Mouse (Mus musculus) cerebellum, adult 2 months (tissue): ENCODE results near the gene Adcy2. TPM values are rescaled to one million over a fixed set of nuclear protein-coding genes. Genes with fewer than 3 reads are reported as not detected.

Experiments
- DNase-seq, 2 experiments: peaks; one replicate each; pipeline ENCODE4 v3.0.0; 2021
- H3K27ac ChIP-seq: fragments of 200-500 bp; 2 replicates; pipeline ENCODE4 v1.5.1; 2012; ENCODE audit warnings: low read length, control low read depth, inconsistent platforms; ENCODE audit not compliant: insufficient read depth
- H3K27me3 ChIP-seq: fragments of 200-500 bp; 2 replicates; pipeline ENCODE4 v1.6.1; 2012; ENCODE audit warnings: inconsistent platforms, mild to moderate bottlenecking, low read length, moderate library complexity; ENCODE audit not compliant: control insufficient read depth, insufficient read depth
- H3K4me1 ChIP-seq: fragments of 200-500 bp; 2 replicates; pipeline ENCODE4 v1.6.1; 2011; ENCODE audit warnings: low read length; ENCODE audit not compliant: control insufficient read depth, insufficient read depth
- H3K4me3 ChIP-seq: fragments of 200-500 bp; replicated peaks from 2 replicates; pipeline ENCODE3; 2011; ENCODE audit warnings: mild to moderate bottlenecking, low read depth, low read length, control low read depth; ENCODE audit not compliant: insufficient read depth
- CTCF ChIP-seq: fragments of 200-500 bp; IDR thresholded peaks from 2 replicates; pipeline ENCODE4 v1.5.1; 2011; ENCODE audit warnings: low read depth, mild to moderate bottlenecking, control low read depth, low read length, moderate library complexity, borderline replicate concordance; ENCODE audit not compliant: insufficient read depth
- POLR2A ChIP-seq: fragments of 200-500 bp; IDR thresholded peaks from 2 replicates; pipeline ENCODE4 v1.6.1; 2011; ENCODE audit warnings: low read length, control low read depth, borderline replicate concordance; ENCODE audit not compliant: insufficient read depth
- WGBS: fragments of 180-500 bp; shearing (Covaris S2); methylation state at CpG from one replicate; pipeline ENCODE4 v1.1.7; 2018; 5-methylcytosine and 5-hydroxymethylcytosine counted together
- polyA plus RNA-seq: library from polyadenylated mRNA; depleted of rRNA; stranded (reverse); fragments of >200 nt; gene quantifications from 2 replicates; pipeline ENCODE4 v1.2.3, GENCODE M21; 2012

The Adcy2 gene
- polyA plus RNA-seq, 1 experiment, result 35.5 TPM

- Histone ChIP-seq H3K4me1 (no peaks in the 10 kb centered on the region), H3K27ac (no peak overlapping the region), H3K4me3 (no peak overlapping the region), H3K27me3 (no peaks in the 10 kb centered on the region)
- TF ChIP-seq POLR2A (no peak), CTCF (no peak)
- WGBS, result 81% methylated on average over 8 of the region's 8 CpGs
- no peak for DNase-seq
Observed at GRCm38 (mm10) chr13:68765896-68766578, 233.3 kb downstream of the Adcy2 start.

- TF ChIP-seq POLR2A, result no peak
- TF ChIP-seq CTCF, result no peak
- DNase-seq, result no peak
- Histone ChIP-seq H3K4me1 (no peaks in the 10 kb centered on the region), H3K4me3 (no peak overlapping the region), H3K27ac (no peak overlapping the region), H3K27me3 (no peaks in the 10 kb centered on the region)
- 93% methylated on average over 3 of the region's 3 CpGs for WGBS
Observed at GRCm38 (mm10) chr13:68764614-68765013, 234.7 kb downstream of the Adcy2 start.

- Histone ChIP-seq H3K4me3 (no peak overlapping the region), H3K27ac (no peak overlapping the region), H3K27me3 (no peaks in the 10 kb centered on the region), H3K4me1 (no peaks in the 10 kb centered on the region)
- DNase-seq, result no peak
- 32% methylated on average over 9 of the region's 9 CpGs for WGBS
- TF ChIP-seq POLR2A, result no peak
- TF ChIP-seq CTCF, result no peak
Observed at GRCm38 (mm10) chr13:68749801-68750200, 249.5 kb downstream of the Adcy2 start.

- TF ChIP-seq POLR2A, result no peak
- TF ChIP-seq CTCF, result no peak
- Histone ChIP-seq H3K27me3 (no peaks in the 10 kb centered on the region), H3K4me1 (no peaks in the 10 kb centered on the region), H3K27ac (no peak overlapping the region), H3K4me3 (no peak overlapping the region)
- WGBS, result 94% methylated on average over 2 of the region's 2 CpGs
- no peak for DNase-seq
Observed at GRCm38 (mm10) chr13:68749370-68749769, 250.0 kb downstream of the Adcy2 start.

GRCm38 (mm10) chr13:68745426-68745825 is 253.9 kb downstream of the Adcy2 start:
- H3K4me1 ChIP-seq, result no peaks in the 10 kb centered on the region
- TF ChIP-seq CTCF (no peak), POLR2A (no peak)
- 81% methylated on average over 5 of the region's 5 CpGs for WGBS
- no peak for DNase-seq
- no peaks in the 10 kb centered on the region for H3K27me3 ChIP-seq
- no peak overlapping the region for H3K27ac ChIP-seq
- H3K4me3 ChIP-seq, result no peak overlapping the region

GRCm38 (mm10) chr13:68712661-68713060 is 286.7 kb downstream of the Adcy2 start:
- H3K27ac ChIP-seq, result no peak overlapping the region
- H3K4me1 ChIP-seq, result no peaks in the 10 kb centered on the region
- no peak overlapping the region for H3K4me3 ChIP-seq
- no peak for DNase-seq
- H3K27me3 ChIP-seq, result no peaks in the 10 kb centered on the region
- TF ChIP-seq POLR2A (no peak), CTCF (no peak)

- DNase-seq, result peak; percentile 42 to 60
- Histone ChIP-seq H3K27ac (no peak overlapping the region), H3K4me3 (no peak overlapping the region), H3K4me1 (peaks cover 6% of the 10 kb centered on the region; the same call in 1 of the 2 replicates), H3K27me3 (no peaks in the 10 kb centered on the region)
- no peak for TF ChIP-seq CTCF
- no peak for TF ChIP-seq POLR2A
- WGBS, result 5% methylated on average over 6 of the region's 6 CpGs
Observed at GRCm38 (mm10) chr13:68707296-68707747, 292.0 kb downstream of the Adcy2 start.

GRCm38 (mm10) chr13:68684919-68685318 is 314.4 kb downstream of the Adcy2 start:
- H3K27me3 ChIP-seq, result no peaks in the 10 kb centered on the region
- DNase-seq, result no peak
- no peaks in the 10 kb centered on the region for H3K4me1 ChIP-seq
- 86% methylated on average over 2 of the region's 2 CpGs for WGBS
- no peak overlapping the region for H3K27ac ChIP-seq
- no peak overlapping the region for H3K4me3 ChIP-seq
- TF ChIP-seq POLR2A, result no peak
- no peak for TF ChIP-seq CTCF

GRCm38 (mm10) chr13:68680429-68680828 is 318.9 kb downstream of the Adcy2 start:
- WGBS, result 71% methylated on average over 1 of the region's 1 CpGs
- Histone ChIP-seq H3K4me1 (no peaks in the 10 kb centered on the region), H3K27ac (no peak overlapping the region), H3K27me3 (no peaks in the 10 kb centered on the region), H3K4me3 (no peak overlapping the region)
- TF ChIP-seq POLR2A (no peak), CTCF (no peak)
- DNase-seq, result no peak
